Mouse (Mus musculus) cerebellum, postnatal 25 days (tissue): ENCODE measurements at regions not wholly inside any gene's neighbourhood (a gene's known extent, or its start where the extent isn't known, plus 50 kb on each side); places are given as distances from the start of the nearest gene placed in this dataset.

Experiments used
- DNase-seq, 2 experiments: peaks; one replicate each; pipeline ENCODE4 v3.0.0; 2021; ENCODE audit warnings: mixed read lengths in 2 of 2

DNA sequence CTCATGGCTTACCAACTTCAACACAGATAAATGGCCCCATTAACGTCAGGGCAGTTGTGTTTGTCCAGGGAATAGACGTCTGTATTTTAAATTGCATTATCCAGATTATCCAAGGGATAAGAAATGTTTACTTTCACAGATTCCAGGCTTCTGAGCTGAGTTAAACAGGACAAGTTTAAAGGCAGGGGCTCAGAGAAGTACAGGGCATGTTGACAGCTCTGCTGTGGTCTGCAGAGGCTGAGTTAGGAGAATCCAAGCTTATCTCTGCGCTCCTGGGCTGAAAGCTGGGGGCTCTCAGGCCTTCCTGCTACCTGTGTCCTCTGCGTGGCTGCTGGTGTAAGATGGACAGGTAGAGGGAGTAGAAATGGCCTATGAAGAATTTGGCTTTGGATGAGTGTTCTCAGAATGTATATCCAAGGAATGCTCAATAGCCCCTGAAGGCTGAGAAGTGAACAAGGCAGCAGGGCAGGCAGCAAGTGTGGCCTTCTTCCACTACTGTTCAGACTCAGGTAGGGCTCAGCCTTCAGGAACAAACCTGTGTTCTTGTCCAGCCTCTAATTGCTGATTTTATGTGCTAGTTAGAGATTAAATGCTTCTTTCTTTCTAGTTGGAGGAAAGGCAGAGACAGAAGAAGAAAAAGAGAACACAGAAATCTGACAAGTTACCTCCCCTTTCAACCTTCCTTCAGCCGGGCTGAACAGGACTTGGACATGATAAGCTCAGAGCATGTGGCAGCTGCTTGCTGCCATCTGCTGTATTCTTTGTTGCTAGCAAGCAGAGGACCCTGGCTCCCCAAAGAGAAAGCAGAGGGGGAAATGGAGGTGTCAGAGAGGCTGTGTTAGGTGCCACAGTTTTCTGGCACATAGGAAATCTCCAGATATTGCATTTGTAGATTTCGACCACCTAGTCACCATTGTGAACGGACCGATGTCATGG lies 77.9 kb upstream of the Grem2 start:
- peak; percentile 41 to 60 for DNase-seq

DNA sequence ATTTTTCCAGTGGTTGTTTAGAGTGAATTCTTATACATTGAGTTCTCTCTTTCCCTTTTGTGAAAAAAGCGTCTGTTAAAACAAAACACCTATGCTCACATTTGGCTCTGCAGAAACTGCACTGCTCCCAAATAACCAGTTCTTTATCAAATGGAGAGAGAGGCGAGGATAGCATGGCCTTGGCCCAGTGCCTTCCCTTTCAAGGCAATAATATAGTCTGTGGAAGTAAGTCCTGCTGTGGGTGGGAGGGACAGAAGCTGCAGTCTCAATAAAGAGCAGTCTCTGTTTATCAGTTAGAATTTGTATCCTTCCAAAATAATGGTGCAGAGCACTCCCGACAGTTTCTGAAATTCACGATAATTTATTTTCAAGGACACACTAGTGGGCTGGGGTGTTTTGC lies 70.9 kb upstream of the Grem2 start:
- DNase-seq, result no peak

DNA sequence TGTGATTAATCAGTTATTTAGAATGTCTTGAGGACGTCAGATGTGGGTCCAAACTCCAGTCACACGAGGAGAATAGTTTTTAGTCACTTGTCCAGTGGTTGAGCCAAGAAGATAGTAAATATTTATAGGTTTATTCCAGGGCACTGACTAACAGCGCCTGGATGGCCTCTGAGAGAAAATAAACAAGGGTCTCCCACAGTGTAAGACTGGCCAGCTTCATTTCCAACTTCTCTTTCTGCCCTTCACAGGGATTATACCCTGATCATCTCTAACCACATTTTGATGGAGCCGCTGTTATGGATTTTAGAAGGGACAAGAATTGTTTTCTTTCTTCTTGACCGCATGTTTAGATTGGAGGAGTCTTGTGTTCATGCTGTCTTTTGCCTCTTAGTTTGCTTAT lies 67.0 kb upstream of the Grem2 start:
- DNase-seq, result no peak

DNA sequence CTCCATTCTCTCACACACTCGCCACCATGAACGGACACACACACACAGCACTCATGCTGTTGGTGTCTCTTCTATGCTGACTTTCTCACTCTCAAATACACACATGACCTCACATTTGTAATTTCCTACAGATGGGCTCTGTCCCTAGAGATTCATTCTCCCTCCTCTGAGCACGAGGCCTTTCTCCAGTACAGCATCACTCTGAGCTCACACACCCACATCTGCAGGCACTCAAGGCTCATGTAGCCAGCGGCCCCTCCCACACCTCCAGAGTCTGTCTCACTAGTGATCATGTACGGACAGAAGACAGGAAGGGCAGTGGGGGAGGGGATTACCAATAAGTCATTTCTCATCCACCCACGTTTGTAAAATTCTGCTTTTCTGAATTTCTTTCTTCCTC lies 50.3 kb upstream of the Grem2 start:
- no peak for DNase-seq
